Mouse (Mus musculus): ENCODE results near the gene Ildr1.

The Ildr1 gene

DNA sequence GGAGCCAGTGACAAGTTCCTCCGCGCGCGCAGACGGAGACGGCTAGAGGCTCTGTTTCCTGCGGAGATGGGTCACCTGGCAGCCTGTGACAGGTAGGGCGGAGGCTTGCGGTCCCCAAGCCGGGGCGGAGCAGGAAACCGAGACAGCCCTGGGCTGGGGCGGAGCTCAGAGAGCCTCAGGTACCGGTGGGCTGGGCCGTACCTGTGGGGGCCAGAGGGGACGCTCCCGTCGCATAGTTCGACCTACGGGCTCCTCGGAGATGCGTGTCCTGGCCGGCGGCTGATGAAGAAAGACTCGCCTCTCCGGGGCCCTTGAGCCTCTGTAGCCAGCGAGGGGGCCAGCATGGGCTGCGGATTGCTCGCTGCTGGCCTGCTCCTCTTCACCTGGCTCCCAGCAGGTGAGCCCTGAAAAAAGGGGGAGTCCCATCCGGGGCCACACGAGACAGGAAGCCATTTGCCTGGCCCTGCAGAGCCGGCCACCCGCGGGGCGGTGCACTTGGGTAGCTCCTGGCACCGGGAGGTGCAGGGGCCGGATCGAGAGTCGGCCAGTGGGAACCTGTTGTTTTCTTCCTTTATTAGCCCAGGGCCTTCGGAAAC is at the start of gene Ildr1:
Ildr1 (plus strand) TSS at position 161 of the 596 bp plus-strand sequence.
- in situ Hi-C loops (cut with MboI, MseI) = no loop called here

DNA sequence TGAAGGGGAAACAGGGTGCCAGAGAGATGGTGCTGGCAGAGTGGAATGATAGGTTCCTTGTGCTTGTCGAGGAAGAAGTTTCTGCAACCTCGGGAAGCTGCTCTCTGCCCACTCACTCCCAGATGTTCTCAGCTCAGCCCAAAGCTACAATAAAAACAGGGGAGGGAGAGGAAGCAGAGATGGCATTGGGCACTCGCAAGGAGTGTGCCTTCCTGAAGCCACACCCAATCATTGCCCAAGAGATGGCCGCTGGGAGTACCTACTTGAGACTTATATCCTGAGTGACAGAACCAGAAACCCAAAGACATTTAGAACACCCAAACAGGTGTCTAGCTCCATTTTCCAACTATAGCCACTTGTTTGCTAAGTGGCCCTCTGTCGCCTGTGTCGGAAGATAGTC is 48.7 kb upstream of the Ildr1 start:
- in situ Hi-C loops (cut with MboI, MseI) = no loop called here

DNA sequence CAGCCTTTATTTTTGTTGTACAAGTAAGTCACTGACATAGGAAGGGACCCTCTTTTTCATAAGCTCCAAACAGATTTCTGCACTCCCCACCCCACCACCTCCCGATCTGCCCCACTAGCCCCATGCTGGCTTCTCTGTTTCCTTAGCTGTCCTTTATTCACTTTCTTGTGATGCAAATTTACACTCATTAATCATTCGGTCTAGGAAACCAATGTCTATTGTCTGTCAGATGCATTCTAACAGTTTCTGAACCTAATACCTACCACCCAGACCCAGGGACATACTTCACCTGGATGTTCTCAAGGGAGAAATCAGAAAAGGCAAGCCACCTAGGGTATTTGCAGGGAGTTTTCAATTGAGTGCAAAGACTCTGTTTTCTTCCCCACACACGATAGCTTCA is 44.5 kb upstream of the Ildr1 start:
- in situ Hi-C loops (cut with MboI, MseI) = no loop called here

DNA sequence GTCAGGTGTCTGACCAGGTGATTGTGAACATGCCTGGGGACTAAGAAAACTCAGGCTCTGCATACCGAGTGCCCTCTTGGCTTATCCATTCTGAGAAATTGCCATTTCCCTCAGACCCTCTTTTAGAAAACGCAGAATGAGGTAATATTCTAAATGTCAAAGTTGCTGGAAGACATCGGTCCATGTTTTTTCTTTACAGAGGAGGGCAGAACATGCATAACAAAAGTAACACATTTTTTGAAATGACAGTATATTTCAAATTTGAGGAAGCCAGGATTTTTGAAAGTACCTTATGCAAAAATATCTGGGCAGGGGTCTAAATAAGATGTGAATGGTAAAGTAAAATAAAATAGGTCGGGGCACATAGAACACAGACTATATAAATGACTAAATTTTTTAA is 43.3 kb upstream of the Ildr1 start:
- in situ Hi-C loops (cut with MboI, MseI) = no loop called here

DNA sequence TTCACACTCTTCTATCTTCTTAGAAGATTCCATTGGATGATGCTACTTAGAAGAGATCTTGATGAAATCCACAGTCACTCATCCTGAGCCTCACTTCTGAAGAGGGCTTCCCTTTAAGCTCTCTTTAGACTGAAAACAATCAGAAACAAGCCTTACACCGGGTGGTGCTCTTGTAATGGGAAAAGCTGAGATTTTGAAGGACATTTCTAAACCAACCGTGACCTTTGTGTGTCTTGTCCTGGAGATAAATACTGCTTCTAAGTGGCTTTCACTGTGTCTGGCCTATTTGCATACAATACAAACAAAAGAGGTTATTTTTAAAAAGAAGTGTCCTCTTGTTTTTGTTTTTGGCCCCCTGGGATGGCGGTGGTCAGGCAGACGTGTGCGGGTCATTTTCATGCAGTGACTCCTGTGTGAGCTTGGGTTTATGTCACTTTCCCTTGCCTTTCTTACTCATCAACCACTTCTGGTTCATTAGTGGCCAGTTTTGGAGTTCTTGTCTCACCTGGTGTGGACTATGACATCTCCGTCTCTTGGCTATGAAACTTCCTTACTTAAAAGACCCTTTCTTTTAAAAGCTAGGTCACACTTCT is 42.5 kb upstream of the Ildr1 start:
- in situ Hi-C loops (cut with MboI, MseI) = no loop called here

DNA sequence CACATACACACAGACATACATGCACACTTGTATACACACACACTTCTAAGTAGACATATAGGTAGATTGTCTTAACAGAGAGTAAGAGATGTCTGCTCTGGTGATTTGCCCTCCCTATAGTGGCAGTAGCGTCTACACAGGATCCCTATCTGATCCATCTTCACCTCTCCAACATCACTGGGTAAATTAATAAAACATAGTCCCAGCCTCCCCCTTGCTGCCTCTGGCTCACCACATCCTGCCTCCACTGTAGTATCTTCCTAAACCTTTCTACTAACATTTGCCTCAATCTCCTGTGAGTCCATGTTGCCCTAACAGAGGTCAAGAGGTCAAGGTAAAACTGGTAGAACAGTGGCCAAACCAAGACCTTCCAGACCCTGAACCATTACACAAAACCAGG is 38.6 kb upstream of the Ildr1 start:
- in situ Hi-C loops (cut with MboI, MseI) = no loop called here

DNA sequence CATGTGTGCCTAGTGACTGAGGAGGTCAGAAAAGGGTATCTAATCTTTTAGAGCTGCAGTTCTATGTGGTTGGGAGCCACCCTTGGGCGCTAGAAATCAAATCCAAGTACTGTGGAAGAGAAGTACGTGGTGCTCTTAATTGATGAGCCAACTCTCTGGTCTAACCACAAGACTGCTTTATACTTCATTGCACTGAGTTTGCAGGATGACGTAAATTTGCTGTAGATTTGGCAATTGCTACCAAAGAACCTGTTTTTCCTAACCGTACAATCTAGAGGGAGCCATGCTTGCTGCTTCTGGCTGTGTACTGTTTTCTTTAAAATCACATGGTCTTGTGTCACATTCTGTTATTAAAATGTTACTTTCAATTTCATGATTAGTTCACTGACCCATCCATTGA is 37.9 kb upstream of the Ildr1 start:
- in situ Hi-C loops (cut with MboI, MseI) = no loop called here

DNA sequence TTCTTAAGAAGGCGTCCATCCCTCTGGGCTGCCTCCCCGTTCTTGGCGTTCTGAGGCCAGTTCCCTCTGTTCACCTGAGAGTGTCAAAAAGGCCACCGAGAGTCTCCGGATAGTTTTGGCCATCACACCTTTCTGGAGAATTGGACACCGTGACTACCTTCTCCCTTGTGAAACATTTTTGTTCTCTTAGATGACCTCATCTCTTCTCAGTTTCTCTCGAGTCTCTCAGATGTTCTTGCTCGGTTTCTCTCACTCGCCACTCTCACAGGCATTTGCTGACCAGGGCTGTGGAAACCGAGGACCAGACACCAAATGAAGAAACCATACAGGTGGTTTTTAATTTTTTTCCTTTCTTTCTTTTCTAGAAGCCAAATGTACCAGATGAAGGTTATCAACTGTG is 32.4 kb upstream of the Ildr1 start:
- in situ Hi-C loops (cut with MboI, MseI) = no loop called here

DNA sequence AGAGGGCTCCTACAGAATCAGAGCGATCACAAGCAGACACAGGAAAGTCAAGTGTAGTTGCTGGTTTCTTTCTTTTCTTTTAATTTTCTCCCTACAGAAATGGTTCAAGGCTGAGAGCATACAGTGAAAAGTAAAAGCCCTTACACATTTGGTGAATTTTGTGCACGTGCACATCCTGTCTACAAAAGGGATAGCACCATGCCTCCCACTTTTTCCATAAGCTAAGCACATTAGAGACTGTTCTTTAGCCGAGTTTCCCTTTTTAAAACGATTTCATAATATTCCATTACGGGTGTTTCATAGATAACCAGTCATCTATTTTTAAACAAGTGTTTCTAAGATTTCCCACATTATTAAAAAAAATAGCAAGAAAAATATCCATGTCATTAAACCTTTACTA is 30.3 kb upstream of the Ildr1 start:
- in situ Hi-C loops (cut with MboI, MseI) = no loop called here

DNA sequence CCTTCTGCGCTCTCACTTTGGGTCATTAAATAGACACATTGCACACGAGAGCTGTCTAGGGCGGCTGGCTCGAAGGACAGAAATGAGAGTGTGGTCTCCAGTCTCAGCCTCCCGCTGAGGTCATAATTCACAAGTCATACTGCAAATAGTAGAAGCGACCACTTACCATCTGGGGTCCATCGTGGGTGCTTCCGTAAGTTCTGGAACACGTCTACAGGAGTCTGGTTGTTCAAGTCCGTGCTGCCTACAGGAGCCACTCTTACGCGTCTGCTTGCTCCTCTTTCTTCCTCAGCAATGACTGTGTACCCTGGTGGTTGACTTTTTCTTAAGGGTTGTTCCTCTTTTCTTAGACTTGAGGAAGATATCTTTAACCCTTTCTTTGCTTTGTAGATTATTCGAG is 28.0 kb upstream of the Ildr1 start, which contains the start of gene Cd86:
Cd86 (minus strand) TSS at position 300 of the 400 bp plus-strand sequence.
- in situ Hi-C loops (cut with MboI, MseI) = no loop called here

DNA sequence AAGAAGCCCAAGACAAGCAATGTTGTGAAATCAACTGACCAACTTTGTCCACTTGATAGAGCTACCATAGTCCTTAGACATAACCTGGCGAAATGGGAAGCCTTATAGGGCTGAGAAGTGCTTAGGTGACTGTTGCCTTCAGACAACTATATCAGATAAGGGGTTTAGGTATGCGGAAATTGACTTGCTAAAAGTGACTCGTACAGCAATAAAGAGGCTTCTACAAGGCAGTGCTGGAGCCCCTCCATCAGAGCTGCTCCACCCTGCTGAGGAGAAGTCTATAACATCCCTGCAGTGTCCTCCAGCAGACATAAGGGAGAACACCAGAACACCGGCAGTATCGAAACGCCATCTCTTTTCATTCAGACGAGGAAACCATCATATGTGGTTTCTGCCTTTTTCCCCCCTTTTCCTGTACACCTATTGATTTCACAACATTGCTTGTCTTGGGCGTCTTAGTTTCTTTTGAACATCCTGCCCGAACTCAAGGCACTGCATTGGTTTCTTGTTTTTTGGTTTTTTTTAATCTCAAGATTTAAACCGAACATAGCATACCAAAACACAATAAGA is 27.2 kb upstream of the Ildr1 start:
- in situ Hi-C loops (cut with MboI, MseI) = no loop called here

DNA sequence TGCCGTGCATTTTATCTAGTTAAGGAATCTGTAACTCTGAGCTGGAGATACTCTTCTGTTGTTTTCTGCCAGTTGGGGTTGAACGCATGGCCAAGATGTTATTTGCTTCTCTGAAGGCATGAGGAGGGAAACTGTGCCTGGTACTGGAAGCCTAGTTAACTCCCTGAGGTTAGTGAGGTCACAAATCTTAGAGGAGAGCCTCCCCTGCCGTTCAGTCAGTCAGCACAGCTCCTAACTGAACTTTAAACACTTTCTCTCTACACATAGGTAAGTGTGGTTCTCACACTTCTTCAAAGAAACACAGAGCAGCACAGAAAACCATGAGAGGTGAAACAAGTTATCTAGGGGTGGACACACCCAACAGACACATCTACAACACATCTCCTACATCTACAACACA is 23.2 kb upstream of the Ildr1 start:
- in situ Hi-C loops (cut with MboI, MseI) = no loop called here

DNA sequence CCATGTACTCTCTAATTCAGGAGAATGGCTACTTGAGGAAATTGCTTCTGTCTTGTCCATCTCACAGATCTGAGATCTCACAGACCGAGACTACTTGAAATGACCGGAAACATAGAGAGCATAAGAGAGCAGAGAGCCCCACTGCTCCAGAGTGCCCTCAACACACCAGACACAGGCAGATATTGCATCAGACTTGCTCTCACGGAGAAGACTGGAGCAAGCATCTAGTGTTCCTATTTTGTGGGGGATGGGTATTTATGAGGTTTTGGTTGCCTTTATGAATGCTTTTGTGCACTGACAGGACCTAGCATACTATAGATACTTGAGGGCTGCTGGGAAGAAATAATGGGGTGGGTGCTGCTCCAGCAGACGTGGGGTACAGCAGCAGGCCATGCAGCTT is 20.6 kb upstream of the Ildr1 start:
- in situ Hi-C loops (cut with MboI, MseI) = no loop called here

DNA sequence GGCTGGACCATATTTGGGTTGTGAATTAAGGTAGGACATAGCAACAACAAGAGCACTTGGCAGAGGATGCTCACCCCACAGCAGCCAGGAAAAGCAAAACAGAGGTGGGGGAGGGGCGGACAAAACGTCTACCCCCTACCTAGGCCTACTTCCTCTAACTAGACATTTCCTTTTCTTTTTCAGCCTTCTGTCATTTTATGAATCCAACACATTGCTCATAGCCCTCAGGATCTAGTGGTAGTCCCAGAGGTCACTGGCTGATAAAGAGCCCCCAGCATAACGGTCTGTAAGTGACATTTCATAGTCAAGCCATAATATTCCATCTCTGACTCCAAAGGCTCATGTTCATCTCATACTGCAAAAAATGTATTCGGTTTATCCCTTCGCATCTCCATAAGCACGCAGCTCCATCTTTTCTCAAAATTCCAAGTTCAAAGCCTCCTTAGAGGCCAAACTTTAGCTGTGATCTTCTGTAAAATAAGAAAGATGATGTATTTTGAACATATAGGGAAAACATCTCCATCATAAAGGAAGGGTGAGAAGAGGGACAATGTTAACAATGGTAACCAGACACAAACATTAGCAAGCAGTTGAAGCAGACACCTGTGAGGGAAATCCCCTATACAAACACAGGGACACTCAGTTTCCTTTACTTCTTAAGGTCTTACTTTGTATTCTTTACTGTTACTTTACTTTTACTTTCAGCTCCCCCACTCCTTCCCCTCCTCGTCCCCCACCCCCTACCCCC is 19.1 kb upstream of the Ildr1 start:
- in situ Hi-C loops (cut with MboI, MseI) = no loop called here

DNA sequence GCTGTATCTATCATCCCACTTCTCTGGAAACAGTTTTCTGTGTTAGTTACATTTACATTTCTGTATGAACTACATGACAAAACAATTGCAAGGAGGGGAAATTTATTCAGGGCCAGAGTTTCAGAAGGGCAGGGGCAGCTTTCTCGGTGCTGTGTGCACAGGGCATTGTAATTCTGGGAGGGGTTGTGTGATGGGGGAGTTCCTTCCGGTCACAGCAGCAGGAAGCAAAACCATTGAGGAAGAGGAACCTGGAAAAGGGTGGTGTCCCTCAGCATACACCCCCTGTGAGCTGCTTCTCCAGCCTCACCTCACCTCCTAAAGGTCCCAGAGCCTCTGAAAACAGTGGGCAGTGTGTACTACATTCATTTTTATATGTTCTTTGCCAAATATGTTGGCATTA is 18.5 kb upstream of the Ildr1 start:
- in situ Hi-C loops (cut with MboI, MseI) = no loop called here

DNA sequence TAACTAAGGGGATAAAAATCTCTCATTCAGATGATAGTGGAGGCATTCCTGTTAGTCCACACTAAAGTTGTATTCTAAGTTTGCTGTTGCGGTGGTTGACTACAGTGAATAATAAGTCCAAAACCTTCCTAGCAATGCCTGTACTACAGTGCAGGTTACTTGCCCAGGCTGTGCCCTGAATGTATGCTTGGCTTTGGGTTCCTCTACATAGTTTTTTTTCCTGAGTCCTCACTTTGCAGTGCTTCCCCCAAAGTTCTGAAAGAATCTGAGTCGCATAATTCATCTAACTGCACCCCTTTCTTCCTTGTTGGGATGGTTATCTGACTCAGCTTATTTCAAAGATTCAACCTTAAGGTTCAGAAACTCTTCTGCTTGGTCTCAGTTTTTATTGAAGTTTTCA is 17.9 kb upstream of the Ildr1 start:
- in situ Hi-C loops (cut with MboI, MseI) = no loop called here

DNA sequence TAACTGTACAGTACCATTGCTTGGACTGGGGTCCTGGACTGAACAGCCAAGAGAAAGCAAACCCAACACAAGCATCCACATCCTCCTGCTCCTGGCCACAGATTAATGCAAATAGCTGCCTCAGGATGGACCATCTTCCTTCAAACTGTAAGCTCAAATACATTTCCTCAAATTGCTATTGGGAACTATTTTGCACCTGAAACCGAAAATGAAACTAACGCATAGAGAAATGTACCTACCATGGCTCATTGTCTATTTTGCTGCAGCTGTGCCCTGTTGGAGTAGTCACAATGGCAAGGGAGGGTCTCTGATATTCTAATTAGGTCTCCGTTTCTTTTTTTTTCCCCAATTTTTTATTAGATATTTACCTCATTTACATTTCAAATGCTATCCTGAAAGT is 11.9 kb upstream of the Ildr1 start:
- in situ Hi-C loops (cut with MboI, MseI) = no loop called here

DNA sequence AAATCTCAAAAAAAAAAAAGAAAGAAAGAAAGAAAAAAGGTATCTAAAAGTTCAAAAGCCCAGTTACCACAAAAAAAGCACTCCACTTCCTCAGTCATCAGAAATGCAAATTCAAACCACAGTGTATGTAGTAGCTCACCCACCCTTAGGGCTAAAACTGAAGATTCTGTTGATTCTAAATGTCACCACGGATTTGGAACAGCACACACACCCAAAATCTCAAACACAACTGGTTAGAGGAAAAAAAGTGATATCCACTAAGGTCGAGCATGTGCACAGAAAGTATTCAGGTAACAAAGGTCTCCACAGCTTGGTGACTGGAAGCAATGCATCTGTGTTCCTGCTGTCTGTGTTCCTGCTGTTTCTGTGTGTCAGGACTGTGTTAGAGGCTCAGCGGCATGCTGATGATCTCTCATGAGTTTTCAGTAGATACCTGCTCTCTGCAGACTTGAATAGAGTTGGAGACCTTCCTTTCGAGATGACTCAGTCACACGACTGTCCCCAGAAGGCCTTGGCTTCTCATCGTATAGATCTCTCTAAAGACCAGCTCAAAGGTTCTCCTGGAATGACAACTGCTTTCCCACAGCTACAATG is 9.4 kb upstream of the Ildr1 start:
- in situ Hi-C loops (cut with MboI, MseI) = no loop called here

DNA sequence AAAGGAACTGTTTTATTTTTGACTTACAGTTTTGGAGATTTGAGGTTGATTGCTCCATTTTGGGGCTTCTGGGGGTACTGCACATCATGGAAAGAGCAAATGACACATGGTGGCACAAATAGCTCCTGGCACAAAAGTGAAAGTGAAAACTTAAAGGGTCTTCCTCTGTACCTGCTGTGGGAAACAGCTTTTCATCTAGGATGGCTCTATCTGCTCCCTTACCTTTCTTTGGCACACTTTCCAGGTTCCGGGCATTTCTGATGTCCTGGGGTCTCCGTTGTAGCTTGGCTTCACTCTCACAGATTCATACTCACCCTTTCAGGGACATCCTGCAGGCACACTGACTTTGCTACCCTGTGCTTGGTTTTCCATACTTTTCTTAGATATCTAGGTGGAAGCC is 5.7 kb upstream of the Ildr1 start:
- in situ Hi-C loops (cut with MboI, MseI) = no loop called here

DNA sequence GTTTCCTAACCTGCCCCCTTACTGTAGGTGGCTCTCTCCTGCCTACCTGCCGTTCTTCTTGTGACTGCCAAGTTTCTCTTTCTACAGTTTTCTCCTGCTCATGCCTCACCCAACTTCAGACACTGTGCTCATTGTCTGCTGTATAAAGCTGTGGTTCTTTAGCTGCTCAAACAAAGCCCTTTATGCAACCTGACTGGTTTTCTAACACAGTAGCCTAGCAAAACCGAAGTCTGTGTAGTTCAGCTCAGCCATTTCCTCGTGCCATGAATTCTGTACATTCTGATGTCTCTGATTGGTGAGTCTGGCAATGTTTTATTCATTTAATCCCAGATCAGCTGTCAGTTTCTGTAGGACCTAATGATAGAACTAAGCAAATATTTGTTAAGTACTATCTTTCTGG is 2.3 kb upstream of the Ildr1 start:
- in situ Hi-C loops (cut with MboI, MseI) = no loop called here

DNA sequence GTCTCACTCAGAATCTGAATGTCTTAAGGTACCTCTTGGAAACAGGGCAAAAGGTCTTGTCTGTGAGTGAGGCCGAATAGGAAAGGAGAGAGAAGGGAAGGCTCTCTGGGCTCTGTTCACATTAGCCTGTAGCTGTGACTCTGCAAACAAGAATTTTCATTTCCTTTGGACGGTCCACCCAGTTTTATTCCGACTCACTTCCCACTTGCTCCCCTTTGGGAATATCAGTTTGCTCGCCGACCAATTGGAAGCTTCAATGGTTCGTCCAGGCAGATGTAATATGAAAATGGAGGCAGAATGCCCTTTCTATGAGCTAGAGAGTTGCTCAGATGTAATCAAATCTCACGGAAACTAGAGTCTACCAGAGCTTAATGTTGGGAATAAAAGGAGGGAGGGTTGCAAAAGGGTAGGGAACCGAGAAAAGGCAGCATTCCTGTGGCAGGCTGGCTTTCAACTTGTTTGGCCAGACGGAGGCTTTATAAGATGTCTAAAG is 1.1 kb downstream of the Ildr1 start:
- in situ Hi-C loops (cut with MboI, MseI) = no loop called here

DNA sequence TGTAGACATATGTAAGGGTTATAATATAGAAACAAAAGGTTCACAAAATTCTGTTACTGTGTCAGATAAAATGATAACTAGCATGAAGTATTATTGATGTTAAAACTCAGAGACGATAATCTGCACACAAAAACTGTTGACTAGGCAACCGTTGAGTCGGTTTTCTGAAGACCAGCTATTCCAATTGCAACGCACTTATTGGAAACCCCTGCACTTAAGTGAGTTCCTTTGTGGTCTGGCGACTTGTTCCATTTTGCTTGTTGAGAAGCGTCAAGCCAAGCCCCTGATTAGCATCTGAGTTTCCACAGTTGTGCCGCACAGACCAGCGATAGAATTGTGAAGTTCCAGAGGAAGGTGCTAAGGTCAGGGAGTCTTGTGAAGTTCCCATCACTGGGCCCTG is 3.6 kb downstream of the Ildr1 start:
- in situ Hi-C loops (cut with MboI, MseI) = no loop called here

Measured in regulatory T cell (primary cell).